Mouse (Mus musculus) erythroblast, embryonic 14.5 days (primary cell): ENCODE data around the gene Prkcz. TPM values are rescaled to one million over a fixed set of nuclear protein-coding genes. Genes with fewer than 3 reads are reported as not detected.
A peak's percentile ranks its signal among the peaks of the same experiment; 100 is the strongest.

Source experiments
- H3K27me3 ChIP-seq: 2 replicates; pipeline ENCODE4 v1.6.1; 2012; ENCODE audit warnings: inconsistent platforms; ENCODE audit not compliant: control insufficient read depth
- H3K36me3 ChIP-seq: 2 replicates; pipeline ENCODE4 v1.6.1; 2012; ENCODE audit warnings: mild to moderate bottlenecking, inconsistent platforms; ENCODE audit not compliant: control insufficient read depth
- H3K4me1 ChIP-seq: 2 replicates; pipeline ENCODE4 v1.6.1; 2012; ENCODE audit warnings: inconsistent platforms; ENCODE audit not compliant: control insufficient read depth
- H3K4me3 ChIP-seq: replicated peaks from 2 replicates; pipeline ENCODE3; 2012; ENCODE audit warnings: moderate library complexity, mild to moderate bottlenecking, inconsistent platforms
- H3K9me3 ChIP-seq: 2 replicates; pipeline ENCODE4 v1.6.1; 2012; ENCODE audit warnings: low read length, inconsistent platforms, mixed read lengths; ENCODE audit not compliant: control insufficient read depth
- GATA1 ChIP-seq: IDR thresholded peaks from 2 replicates; pipeline ENCODE4 v1.6.1; 2012; ENCODE audit warnings: low read length, inconsistent platforms, mixed read lengths
- TAL1 ChIP-seq: IDR thresholded peaks from 3 replicates; pipeline ENCODE4 v1.6.1; 2012; ENCODE audit warnings: low read length, inconsistent platforms, mixed read lengths
- polyA plus RNA-seq: library from polyadenylated mRNA; stranded (reverse); fragments of >175 nt; gene quantifications from 2 replicates; pipeline ENCODE4 v1.2.3, GENCODE M21; 2012

Gene Prkcz
- polyA plus RNA-seq, 1 experiment: 0.02 TPM

DNA sequence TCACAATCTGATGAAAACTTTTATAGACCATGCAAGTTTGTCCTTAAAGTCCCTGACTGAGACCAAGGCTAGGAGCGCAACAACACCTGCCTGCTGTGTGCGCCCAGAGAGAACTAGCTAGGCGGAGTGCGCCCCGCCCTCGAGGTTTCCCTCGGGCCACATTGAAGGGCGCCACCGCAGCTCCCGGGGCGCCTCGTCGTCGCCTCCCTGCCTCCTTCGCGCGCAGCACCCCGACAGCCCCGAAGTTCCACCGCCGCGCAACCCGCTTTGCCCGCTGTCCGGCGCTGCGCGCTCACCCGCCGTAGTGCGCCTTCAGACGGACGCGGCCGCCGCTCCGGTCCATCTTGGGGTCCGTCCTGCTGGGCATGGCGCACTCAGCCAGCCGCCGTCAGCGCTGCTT is 305 bp downstream of the Prkcz start:
- no peak for TF ChIP-seq TAL1
- TF ChIP-seq GATA1: no peak
- Histone ChIP-seq H3K36me3 (no peaks in the 10 kb centered on the region), H3K9me3 (no peaks in the 10 kb centered on the region), H3K27me3 (peaks cover 33% of the 10 kb centered on the region), H3K4me1 (no peaks in the 10 kb centered on the region), H3K4me3 (peak overlapping the region; percentile 44)

DNA sequence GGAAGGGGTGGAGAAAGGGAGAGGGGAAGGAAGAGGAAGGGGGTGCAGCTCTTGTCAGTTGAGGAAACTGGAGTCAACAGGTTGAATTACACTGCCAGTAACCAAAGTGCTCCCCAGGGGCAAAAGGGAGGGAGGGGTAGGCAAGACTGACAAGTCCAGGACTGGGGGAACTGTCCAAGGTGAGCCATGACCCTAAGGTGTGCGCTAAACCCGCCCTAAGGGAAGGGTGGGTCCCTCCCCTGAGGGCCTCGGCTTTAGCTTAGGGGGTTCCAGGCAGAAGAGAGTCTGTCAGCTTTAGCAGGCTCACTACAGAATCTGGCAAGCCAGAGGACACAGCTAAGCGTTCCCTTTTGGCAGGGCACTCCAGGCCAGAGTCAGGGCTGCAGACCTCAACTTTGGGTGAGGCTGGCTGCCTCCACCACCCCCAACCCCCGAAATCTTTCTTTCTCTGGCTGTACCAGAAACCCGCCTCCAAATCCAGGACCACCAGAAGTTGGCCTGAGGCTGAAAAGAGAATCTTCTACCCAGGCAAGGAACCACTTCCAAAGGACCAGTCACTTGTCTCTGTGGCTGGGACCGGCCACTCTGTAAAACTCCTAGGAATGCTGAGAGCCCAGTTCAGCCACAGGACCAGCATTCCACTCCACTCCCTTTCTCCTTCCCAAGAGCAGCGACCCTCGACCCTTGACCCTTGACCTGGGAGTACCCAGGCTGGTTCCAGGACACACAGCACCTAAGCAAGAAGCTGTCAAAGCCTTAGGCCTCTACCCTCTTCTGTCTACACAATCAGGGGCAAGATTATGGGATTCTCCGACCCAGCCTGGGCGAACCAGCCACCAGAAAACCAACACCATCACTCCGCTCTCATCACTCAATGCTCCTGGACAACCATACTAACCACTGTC is 1.3 kb downstream of the Prkcz start:
- Histone ChIP-seq H3K36me3 (no peaks in the 10 kb centered on the region), H3K27me3 (peaks cover 33% of the 10 kb centered on the region), H3K9me3 (no peaks in the 10 kb centered on the region), H3K4me1 (no peaks in the 10 kb centered on the region), H3K4me3 (no peak overlapping the region)
- no peak for TF ChIP-seq GATA1

GRCm38 (mm10) chr4:155357601-155358000 is 3.6 kb downstream of the Prkcz start:
- no peak for TF ChIP-seq GATA1
- no peak for TF ChIP-seq TAL1
- Histone ChIP-seq H3K4me1 (no peaks in the 10 kb centered on the region), H3K4me3 (no peak overlapping the region), H3K36me3 (no peaks in the 10 kb centered on the region; the same call in 1 of the 2 replicates), H3K27me3 (peaks cover 32% of the 10 kb centered on the region), H3K9me3 (no peaks in the 10 kb centered on the region)

DNA sequence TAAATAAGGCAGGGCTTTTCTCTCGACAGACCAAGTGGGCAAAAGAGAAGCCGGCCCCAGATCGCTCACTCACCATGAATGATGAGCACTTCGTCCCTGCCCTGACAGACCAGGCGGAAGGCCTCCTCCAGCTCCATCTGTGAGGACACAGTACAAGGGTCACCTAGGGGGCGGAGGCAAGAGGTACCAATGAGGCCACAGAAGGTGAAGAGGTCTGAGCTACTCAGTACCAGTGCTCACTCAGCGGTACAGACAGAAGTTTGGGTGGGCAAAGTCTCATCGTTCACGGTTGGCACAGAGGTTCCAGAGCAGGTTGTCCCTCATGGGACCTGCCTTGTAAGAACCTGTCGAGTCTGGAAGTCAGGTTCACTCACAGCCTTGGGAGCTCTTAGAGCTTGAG is 4.8 kb downstream of the Prkcz start:
- no peaks in the 10 kb centered on the region for H3K9me3 ChIP-seq
- TF ChIP-seq TAL1 (no peak), GATA1 (no peak)
- H3K4me1 ChIP-seq: no peaks in the 10 kb centered on the region
- H3K27me3 ChIP-seq: peaks cover 19% of the 10 kb centered on the region
- H3K4me3 ChIP-seq: no peak overlapping the region
- H3K36me3 ChIP-seq: no peaks in the 10 kb centered on the region; the same call in 1 of the 2 replicates

DNA sequence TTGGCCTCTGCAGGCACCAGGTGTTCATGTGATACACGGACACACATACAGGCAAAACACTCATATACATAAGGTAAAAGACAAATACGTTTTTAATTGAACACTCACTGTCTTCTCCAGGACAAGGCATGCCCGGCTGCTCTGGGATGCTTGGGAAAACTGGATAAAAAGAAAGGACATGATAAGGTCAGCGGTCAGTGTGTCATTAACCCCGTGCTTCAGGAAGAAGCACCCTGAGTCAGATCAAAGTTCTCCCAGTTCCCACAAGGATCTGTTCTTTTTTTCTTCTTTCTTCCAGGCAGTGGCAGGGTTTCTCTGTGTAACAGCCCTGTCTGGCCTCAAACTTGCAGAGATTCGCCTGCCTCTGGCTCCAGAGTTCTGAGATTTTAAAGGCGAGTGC is 6.6 kb downstream of the Prkcz start:
- H3K9me3 ChIP-seq: no peaks in the 10 kb centered on the region
- H3K4me1 ChIP-seq: no peaks in the 10 kb centered on the region
- no peaks in the 10 kb centered on the region; the same call in 1 of the 2 replicates for H3K36me3 ChIP-seq
- H3K4me3 ChIP-seq: no peak overlapping the region
- H3K27me3 ChIP-seq: peaks cover 3% of the 10 kb centered on the region
- TF ChIP-seq GATA1: no peak
- TF ChIP-seq TAL1: no peak

DNA sequence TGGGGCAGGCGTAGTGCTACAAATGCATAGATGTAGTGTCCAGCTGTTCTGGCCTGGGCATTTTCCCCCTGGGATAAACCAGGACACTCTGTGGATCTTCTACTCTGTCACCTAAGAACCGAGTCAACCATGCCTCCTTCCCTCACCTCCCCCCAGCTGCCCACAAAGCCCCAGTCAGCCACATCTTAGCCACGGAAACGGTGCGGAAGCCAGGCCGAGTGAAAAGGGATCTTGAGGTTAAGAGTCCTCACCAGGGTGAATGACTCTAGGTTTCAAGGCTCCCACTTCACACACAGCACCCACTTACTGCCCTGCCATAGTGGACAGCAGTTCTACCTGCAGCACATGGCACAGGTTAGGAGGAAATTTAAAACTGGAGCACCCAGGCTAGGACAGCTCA is 7.1 kb downstream of the Prkcz start:
- Histone ChIP-seq H3K4me3 (no peak overlapping the region), H3K27me3 (peaks cover under 1% of the 10 kb centered on the region; the same call in 1 of the 2 replicates), H3K9me3 (no peaks in the 10 kb centered on the region), H3K36me3 (no peaks in the 10 kb centered on the region; the same call in 1 of the 2 replicates), H3K4me1 (no peaks in the 10 kb centered on the region)
- no peak for TF ChIP-seq GATA1
- TF ChIP-seq TAL1: no peak

DNA sequence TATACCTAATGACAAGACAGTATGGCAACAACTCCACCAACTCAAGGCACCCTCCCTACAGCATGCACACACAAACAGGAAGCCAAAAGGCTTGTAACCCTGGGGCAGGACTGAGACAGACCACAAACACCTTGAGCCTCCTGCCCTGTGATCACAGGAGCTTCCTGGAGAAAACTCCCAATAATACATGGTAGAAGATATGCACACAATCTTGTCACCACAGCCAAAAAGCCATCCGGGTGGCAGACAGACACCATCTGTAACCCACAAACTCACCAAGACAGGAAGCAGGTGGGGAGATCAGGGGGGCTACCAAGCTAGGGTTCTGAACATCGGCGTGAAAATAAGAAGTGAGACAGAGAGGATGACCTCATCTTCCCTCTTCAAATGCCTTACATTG is 8.6 kb downstream of the Prkcz start:
- H3K9me3 ChIP-seq: no peaks in the 10 kb centered on the region
- no peaks in the 10 kb centered on the region; the same call in 1 of the 2 replicates for H3K36me3 ChIP-seq
- TF ChIP-seq GATA1 (no peak), TAL1 (no peak)
- no peak overlapping the region for H3K4me3 ChIP-seq
- no peaks in the 10 kb centered on the region for H3K4me1 ChIP-seq
- no peaks in the 10 kb centered on the region for H3K27me3 ChIP-seq

DNA sequence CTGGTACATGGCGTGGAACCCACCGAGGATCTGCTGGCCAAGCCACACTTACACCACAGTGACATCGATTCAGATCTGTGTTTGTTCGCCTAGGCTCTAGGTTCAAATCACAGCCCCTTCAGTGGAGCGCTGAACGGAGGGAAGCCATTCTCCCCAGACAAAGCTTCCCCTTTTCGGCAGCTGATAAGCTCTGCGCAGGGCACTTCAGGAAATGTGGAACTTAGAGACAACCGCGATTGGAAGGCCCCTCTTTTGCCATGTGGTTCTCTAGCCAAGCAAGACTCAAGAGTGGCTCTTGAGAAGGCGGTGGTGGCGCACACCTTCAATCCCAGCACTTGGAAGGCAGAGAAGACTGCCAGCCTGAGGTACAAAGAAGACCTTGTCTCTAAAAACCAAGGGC is 14.8 kb downstream of the Prkcz start:
- Histone ChIP-seq H3K9me3 (no peaks in the 10 kb centered on the region), H3K4me1 (no peaks in the 10 kb centered on the region), H3K36me3 (no peaks in the 10 kb centered on the region), H3K27me3 (peaks cover 31% of the 10 kb centered on the region), H3K4me3 (no peak overlapping the region)
- TF ChIP-seq GATA1: no peak
- no peak for TF ChIP-seq TAL1

- H3K27me3 ChIP-seq: peaks cover 31% of the 10 kb centered on the region
- TF ChIP-seq GATA1 (no peak), TAL1 (no peak)
- no peaks in the 10 kb centered on the region for H3K4me1 ChIP-seq
- no peak overlapping the region for H3K4me3 ChIP-seq
- H3K36me3 ChIP-seq: no peaks in the 10 kb centered on the region
- no peaks in the 10 kb centered on the region for H3K9me3 ChIP-seq
These were observed 15.6 kb downstream of the Prkcz start for GRCm38 (mm10) chr4:155345608-155345953.
